8 mouse cellular contexts compared by ENCODE assay signal in the genomic region with DNA sequence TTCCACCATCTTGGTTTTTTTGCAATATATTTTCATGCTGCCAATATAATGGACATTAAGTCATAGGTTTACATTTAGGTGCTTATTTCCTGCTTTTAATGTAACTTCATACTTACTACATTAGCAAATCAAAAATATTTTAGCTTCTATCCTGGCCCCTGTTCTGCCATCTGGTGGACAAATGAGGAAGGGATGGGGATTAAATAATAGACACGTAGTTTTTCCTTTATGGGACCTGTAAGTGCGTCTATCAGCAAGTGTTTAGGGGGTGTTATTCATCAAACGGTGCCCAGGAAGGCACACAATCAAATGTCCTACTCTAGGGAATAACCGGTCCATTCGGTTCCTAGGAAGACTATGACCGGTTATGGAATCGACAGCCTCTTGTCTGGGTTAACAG.
DNase-seq lines count a peak whose midpoint lies in the region; ATAC-seq lines count a peak whose summit lies in the region.

No protein-coding gene starts in this region.

- peak overlapping the region; percentile 88 for H3K27ac ChIP-seq in limb, embryonic 13.5 days
- H3K27ac ChIP-seq in neural tube, embryonic 14.5 days (ENCODE audit: low read depth, low read length): no peak overlapping the region
- H3K27ac ChIP-seq in hindbrain, embryonic 10.5 days: no peak overlapping the region

- no peak overlapping the region for H3K4me2 ChIP-seq in limb, embryonic 13.5 days (replicated peaks)
- H3K4me2 ChIP-seq in neural tube, embryonic 14.5 days (ENCODE audit: low read depth, low read length): no peak overlapping the region

- H3K27me3 ChIP-seq in limb, embryonic 13.5 days: no peaks in the 10 kb centered on the region
- H3K27me3 ChIP-seq in neural tube, embryonic 14.5 days (ENCODE audit: control insufficient read depth, insufficient read depth, low read length): no peaks in the 10 kb centered on the region
- no peaks in the 10 kb centered on the region for H3K27me3 ChIP-seq in hindbrain, embryonic 10.5 days (ENCODE audit: insufficient read depth, poor library complexity, severe bottlenecking)

- H3K9ac ChIP-seq in limb, embryonic 13.5 days: no peak overlapping the region
- H3K9ac ChIP-seq in neural tube, embryonic 14.5 days (replicated peaks; ENCODE audit: low read depth, low read length): no peak overlapping the region

- no peak overlapping the region for H3K4me3 ChIP-seq in limb, embryonic 13.5 days
- no peak overlapping the region for H3K4me3 ChIP-seq in neural tube, embryonic 14.5 days (ENCODE audit: low read depth, low read length)
- no peak overlapping the region for H3K4me3 ChIP-seq in hindbrain, embryonic 10.5 days

- WGBS in limb, embryonic 13.5 days: 53% methylated on average over 7 of the region's 7 CpGs
- WGBS in neural tube, embryonic 14.5 days: 55% methylated on average over 7 of the region's 7 CpGs
- 61% methylated on average over 7 of the region's 7 CpGs for WGBS in hindbrain, embryonic 10.5 days

- H3K36me3 ChIP-seq in limb, embryonic 13.5 days: no peaks in the 10 kb centered on the region
- H3K36me3 ChIP-seq in neural tube, embryonic 14.5 days (ENCODE audit: control insufficient read depth, insufficient read depth, low read length): no peaks in the 10 kb centered on the region
- no peaks in the 10 kb centered on the region for H3K36me3 ChIP-seq in hindbrain, embryonic 10.5 days

- peaks cover 39% of the 10 kb centered on the region for H3K4me1 ChIP-seq in limb, embryonic 13.5 days
- H3K4me1 ChIP-seq in neural tube, embryonic 14.5 days (ENCODE audit: control insufficient read depth, insufficient read depth, low read length): peaks cover 14% of the 10 kb centered on the region; the same call in 1 of the 2 replicates
- H3K4me1 ChIP-seq in hindbrain, embryonic 10.5 days (replicated peaks): peaks cover 22% of the 10 kb centered on the region

- DNase-seq in spleen, postnatal 10 days (ENCODE audit: low spot score in 2 of 2): peak; percentile 10 to 50
- DNase-seq in spleen, adult 12 weeks (ENCODE audit: low spot score): no peak
- peak; percentile 38 to 61 for DNase-seq in adrenal gland, adult 18-20 months (ENCODE audit: low spot score in 2 of 2)
- DNase-seq in embryo, embryonic 9.5 days (ENCODE audit: extremely low spot score): peak; percentile 45
- peak; percentile 62 for DNase-seq in kidney, adult 18-20 months
- no peak for DNase-seq in hindbrain, embryonic 10.5 days (ENCODE audit: low spot score)

- no peaks in the 10 kb centered on the region for H3K9me3 ChIP-seq in limb, embryonic 13.5 days
- no peaks in the 10 kb centered on the region for H3K9me3 ChIP-seq in neural tube, embryonic 14.5 days (ENCODE audit: control insufficient read depth, low read length)
- no peaks in the 10 kb centered on the region for H3K9me3 ChIP-seq in hindbrain, embryonic 10.5 days

- ATAC-seq in limb, embryonic 13.5 days (ENCODE audit: low FRiP score, low read depth): no peak; the same call in 1 of the 2 replicates
- peak; percentile 42; the same call in 1 of the 2 replicates for ATAC-seq in neural tube, embryonic 14.5 days (ENCODE audit: low read depth)

Comparison
In these comparisons a context has a peak if more than half of its experiments do, and no peak if none do; other contexts are left out.
1. DNase-seq: peak in spleen, postnatal 10 days (2 of 2), adrenal gland, adult 18-20 months (2 of 2), embryo, embryonic 9.5 days (single experiment) and kidney, adult 18-20 months (single experiment); none in spleen, adult 12 weeks (single experiment) and hindbrain, embryonic 10.5 days (single experiment).